Mouse (Mus musculus) B cell, adult 62 days (primary cell): Measurements from ENCODE around the gene Grap2. TPM values are rescaled to one million over a fixed set of nuclear protein-coding genes. Genes with fewer than 3 reads are reported as not detected.

Source experiments
- total RNA-seq: library from RNA; stranded (reverse); gene quantifications from 4 replicates; pipeline ENCODE4 v1.2.4, GENCODE M21; 2023

Grap2 gene
- 144 to 163 TPM (median 148 TPM) in 4 replicates for total RNA-seq

DNA sequence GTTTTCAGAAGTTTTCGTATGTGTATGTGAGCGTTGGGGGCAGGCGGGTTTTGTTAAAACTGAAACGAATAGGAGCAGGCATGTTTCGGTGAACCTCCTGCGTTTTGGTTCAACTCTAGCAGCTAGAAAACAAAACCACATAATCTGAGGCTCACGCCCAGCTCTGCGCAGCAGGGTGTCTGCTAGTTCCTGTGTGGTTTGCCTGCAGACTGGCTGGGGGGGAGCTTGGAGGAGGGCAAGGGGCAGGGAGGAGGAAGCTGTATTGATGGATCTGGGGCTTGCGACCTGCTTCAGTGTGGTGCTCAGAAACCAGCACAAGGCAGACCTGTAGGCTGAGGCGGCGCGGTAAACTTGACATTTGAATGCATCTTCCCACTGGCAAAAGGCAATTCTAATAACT, at the start of gene Grap2:
Gene Grap2, plus strand, starts transcription at position 304 of the 400 bp plus-strand sequence.

DNA sequence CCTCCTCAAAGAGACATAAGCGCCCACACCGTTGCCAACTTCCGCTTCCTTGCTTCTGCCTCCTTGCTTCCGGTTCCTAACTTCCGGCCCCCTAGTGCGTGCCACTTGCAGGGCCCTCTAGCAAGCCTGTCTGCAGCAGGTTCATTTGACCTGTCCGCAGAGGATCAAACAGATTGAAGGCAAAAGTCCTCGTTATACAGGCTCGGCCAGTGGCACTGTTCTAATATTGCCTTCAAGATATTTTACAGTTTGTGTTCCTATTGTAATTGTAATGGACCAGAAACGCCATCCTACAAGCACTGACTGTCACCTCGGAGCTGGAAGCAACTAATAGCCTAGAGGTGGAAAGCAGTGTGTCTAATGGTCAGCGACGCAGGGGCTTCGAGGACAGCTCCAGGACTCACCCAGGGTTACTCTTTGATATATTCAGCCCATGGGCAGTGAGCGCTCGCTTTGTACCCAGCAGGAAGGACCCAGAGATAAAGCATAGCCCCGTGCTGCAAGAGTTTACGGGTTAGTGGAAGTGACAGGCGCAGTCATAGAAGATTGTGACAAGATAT, 7.2 kb upstream of the Grap2 start, which contains the start of gene Enthd1:
Gene Enthd1, minus strand, starts transcription at position 51 of the 560 bp plus-strand sequence.

DNA sequence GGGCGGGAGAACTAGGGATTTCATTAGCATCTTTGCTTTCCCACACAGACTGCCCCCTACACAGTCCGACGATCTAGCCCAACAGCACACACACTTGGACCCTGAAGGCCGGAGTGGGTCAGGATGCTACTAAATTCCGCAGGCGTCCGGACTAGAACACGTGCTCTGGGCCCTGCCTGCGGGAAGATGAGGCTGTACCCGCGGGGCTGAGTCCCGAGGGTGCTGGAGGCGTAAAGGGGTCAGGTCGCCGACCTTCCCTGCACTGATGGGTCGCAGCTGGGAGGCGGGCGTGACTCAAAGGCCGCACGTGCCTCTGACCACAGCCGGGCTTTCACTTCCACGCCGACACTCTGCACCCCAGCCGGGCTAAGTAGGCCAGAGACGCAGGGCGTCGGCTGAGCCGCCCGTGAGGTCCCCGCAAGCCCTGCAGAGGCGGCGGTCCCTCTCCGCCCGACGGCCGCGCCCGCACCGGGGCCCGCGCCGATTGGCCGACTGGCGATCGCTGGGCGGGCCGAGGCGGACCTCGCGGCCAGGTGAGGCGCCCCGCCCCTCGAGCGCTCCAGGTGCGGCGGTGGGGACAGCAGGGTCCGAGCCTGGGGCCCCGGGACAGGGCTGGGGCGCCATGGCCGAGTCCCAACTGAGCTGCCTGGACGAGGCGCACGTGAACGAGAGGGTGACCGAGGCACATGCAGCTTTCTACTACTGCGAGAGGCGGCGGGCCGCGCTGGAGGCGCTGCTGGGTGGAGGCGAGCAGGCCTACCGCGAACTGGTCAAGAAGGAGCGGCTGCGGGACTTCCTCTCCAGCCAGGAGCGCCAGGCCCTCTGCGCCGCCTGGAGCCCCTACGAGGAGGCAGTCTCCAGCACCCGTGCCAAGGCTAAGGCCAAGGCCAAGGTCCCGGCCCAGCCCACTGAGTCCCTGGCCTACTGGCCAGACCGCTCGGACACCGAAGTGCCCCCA, 99.2 kb downstream of the Grap2 start, which contains the start of gene Fam83f:
Gene Fam83f, plus strand, starts transcription at position 553 of the 958 bp plus-strand sequence.

Other genes with a start within 250 kb of the Grap2 start
- 0.45 to 0.50 TPM in 2 of 4 replicates, not detected in the others for gene Enthd1, start 7.4 kb upstream of the Grap2 start, total RNA-seq
- gene Fam83f, start 99.3 kb downstream of the Grap2 start, total RNA-seq, result 0.58 to 1.1 TPM (median 0.76 TPM) in 4 replicates
- 205 to 224 TPM (median 215 TPM) in 4 replicates for gene Tnrc6b, start 138.7 kb downstream of the Grap2 start, total RNA-seq